Mouse (Mus musculus) large intestine, adult 2 months (tissue): ENCODE data around the gene Tmem104. TPM values are rescaled to one million over a fixed set of nuclear protein-coding genes. Genes with fewer than 3 reads are reported as not detected.

Experiments used
- DNase-seq: peaks from one replicate; pipeline ENCODE4 v3.0.0-alpha.2; 2012; ENCODE audit warnings: low read depth, low spot score
- WGBS: fragments of 180-500 bp; shearing (Covaris S2); methylation state at CpG from one replicate; pipeline ENCODE4 v1.1.7; 2018; 5-methylcytosine and 5-hydroxymethylcytosine counted together
- polyA plus RNA-seq: library from polyadenylated mRNA; depleted of rRNA; stranded (reverse); fragments of >200 nt; gene quantifications from 2 replicates; pipeline ENCODE4 v1.2.3, GENCODE M21; 2012

The Tmem104 gene
- polyA plus RNA-seq, 1 experiment, result 7.9 TPM

DNA sequence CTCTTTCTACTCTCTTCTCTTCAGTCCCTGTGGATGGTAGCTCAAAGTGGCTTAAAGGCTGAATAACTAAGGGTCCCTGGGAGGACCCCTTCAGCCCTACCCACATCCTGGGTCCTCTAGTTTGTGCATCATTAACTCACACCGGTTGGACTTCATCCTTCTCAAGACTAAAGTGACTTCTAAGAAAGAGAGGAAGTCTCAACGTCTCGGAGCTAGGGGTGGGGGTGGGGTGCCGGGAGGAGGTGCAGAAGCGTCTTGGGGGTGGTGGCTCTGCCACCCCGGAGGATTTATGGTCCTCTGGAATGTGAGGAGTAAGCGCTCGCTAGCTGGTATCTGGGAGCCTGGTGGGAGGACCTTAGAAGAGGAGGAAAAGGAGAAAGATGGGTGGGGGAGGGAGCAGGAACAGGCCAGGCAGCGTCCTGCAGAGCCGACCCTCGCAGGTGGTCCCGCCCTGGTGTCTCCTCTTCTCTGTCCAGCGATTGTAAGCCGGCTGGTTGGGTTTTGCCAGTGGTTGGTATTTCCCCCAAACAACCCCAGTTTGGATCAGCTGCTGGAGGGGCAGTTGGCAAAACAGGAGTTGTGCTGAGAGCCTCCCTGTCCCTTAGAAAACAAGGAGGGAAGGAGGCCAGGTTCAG is 22.8 kb upstream of the Tmem104 start:
- DNase-seq, result no peak

DNA sequence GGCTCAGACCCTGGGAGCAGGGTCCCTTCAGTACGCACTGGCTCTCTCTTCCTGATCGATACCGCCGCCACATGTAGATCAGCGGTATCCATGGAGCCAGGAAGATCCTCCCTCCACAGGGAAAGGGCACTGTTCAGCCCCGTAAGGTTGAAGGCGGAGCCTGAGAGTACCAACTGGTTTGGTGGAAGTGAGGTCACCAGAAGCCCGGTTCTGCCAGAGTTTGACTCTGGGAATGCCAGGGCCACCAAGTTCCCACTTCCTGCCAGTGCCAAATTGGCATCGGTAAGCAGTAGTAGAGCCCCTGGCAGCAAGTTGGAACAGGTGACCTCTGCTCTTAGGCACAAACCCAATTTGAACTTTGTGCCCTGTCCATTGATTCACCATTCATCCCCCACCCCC is 22.3 kb upstream of the Tmem104 start:
- 8% methylated on average over 9 of the region's 9 CpGs for WGBS
- DNase-seq, result no peak

More for the DNA sequence above, 22.8 kb upstream of the Tmem104 start:
- WGBS, result under 1% methylated on average over 14 of the region's 14 CpGs

GRCm38 (mm10) chr11:115166776-115167175 is 20.5 kb upstream of the Tmem104 start:
- WGBS, result 42% methylated on average over 3 of the region's 3 CpGs
- DNase-seq, result no peak

DNA sequence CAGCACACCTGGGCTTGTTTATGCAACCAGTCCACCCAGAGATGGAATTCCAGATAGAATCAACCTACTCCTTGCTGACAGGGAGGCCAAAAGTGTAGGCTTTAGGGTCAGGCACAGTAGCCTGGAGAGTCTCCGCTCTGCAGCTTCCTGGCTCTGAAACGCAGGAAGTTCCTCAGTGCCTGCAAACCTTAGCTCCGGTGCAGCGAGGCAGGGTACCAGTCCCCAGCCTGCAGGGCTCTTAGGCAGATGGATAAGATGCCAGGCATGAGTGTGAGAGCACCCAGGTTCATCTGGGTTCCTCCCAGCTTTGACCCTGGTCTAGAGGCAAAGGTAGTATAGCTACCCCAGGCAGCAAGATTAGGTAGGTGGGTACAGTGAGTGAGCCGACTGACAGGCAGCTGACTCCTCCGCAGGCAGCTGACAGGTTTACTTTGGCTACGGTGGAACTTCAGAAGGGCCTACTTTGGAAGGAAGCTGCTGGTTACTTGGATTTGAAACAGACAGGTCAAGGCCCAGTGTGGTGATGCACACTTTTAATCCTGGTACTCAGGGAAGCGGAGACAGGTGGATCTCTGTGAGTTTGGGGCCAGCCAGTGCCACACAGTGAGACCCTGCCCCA is 19.5 kb upstream of the Tmem104 start:
- 79% methylated on average over 8 of the region's 8 CpGs for WGBS
- DNase-seq, result no peak

GRCm38 (mm10) chr11:115169430-115169829 is 17.9 kb upstream of the Tmem104 start:
- DNase-seq, result no peak
- WGBS, result 87% methylated on average over 4 of the region's 4 CpGs

- no peak for DNase-seq
- WGBS, result 37% methylated on average over 8 of the region's 8 CpGs
Observed at GRCm38 (mm10) chr11:115171125-115171524, 16.2 kb upstream of the Tmem104 start.

GRCm38 (mm10) chr11:115172825-115173287 is 14.4 kb upstream of the Tmem104 start:
- no peak for DNase-seq
- 23% methylated on average over 4 of the region's 4 CpGs for WGBS

DNA sequence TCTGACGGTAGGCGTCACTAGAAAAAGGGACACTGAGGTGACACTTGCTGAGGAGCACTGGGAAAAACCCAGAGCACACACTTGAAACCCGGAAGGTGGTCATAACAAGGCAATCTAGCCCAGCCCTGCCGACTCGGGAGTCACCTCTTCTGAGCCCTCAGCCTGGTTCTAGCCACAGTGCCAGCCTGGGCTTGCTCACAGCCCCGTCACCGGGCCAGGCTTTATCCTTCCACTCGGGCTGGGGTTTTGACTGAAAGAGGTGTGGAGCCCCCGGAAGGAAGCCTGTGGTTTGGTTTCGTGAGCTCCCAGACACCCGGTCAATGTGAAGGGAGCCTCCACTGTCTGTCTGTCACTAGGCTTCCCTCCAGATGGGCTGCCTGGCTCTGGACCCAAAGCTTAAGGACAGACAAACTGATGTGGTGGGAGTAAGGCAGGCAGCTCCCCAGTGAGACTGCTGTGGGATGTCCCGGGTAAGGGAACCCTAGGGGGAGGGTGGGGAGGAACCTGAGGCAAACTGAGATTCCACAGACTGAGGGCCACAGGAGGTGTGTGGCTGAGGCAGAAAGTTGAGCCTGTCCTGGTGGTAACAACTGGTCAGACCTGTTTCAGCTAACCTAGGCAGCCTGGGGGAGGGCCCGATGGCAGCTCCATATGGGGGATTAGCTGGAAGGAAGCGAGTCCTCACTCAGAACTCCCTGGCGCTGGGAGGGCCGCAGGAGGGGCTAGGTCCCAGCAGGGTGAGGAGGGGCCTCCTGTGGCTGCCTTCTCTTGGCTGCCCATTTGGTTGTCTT is 13.5 kb upstream of the Tmem104 start:
- DNase-seq, result no peak
- 18% methylated on average over 16 of the region's 16 CpGs for WGBS

GRCm38 (mm10) chr11:115176399-115177190 is 10.7 kb upstream of the Tmem104 start:
- no peak for DNase-seq
- WGBS, result 82% methylated on average over 24 of the region's 24 CpGs

DNA sequence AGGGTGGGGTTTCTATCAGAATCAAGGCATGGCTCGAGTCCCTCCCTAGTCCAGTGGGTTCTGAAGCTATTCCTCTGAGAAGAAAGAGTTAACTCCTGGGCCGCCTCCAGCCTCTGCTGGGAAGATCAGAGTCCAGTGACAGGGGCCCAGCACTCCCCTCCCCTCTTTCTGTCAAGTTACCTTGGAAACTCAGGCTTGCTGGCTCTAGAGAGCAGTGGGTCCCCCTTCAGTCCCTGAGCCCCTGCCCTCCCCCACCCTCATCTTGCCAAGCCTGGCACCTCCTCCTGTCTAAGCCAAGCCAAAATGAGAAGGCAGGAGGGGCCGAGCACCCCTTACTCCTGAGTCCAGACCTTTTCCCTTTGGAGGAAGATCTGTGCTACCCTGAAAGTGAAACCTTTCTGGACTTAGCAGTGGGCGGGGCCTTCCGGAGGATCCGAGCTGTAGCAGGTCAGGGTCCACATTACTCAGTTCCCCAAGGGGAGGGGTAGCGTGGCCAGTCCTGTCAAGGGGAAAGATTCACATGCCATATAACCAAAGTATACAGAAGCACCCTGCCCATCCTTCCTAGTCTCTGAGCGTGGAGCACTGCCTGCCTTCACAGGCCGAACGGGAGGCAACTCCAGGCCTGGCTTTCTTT is 9.6 kb upstream of the Tmem104 start:
- WGBS, result 22% methylated on average over 10 of the region's 10 CpGs
- no peak for DNase-seq

- DNase-seq, result no peak
- WGBS, result 60% methylated on average over 2 of the region's 2 CpGs
Observed at GRCm38 (mm10) chr11:115178766-115179165, 8.5 kb upstream of the Tmem104 start.

- WGBS, result 79% methylated on average over 6 of the region's 6 CpGs
- DNase-seq, result no peak
Observed at GRCm38 (mm10) chr11:115179191-115179590, 8.1 kb upstream of the Tmem104 start.

- WGBS, result 81% methylated on average over 6 of the region's 6 CpGs
- DNase-seq, result no peak
Observed at GRCm38 (mm10) chr11:115179881-115180280, 7.4 kb upstream of the Tmem104 start.

GRCm38 (mm10) chr11:115181913-115182638 is 5.2 kb upstream of the Tmem104 start:
- WGBS, result 20% methylated on average over 12 of the region's 12 CpGs
- DNase-seq, result no peak

- DNase-seq, result no peak
- WGBS, result 48% methylated on average over 4 of the region's 4 CpGs
Observed at GRCm38 (mm10) chr11:115184973-115185372, 2.3 kb upstream of the Tmem104 start.

DNA sequence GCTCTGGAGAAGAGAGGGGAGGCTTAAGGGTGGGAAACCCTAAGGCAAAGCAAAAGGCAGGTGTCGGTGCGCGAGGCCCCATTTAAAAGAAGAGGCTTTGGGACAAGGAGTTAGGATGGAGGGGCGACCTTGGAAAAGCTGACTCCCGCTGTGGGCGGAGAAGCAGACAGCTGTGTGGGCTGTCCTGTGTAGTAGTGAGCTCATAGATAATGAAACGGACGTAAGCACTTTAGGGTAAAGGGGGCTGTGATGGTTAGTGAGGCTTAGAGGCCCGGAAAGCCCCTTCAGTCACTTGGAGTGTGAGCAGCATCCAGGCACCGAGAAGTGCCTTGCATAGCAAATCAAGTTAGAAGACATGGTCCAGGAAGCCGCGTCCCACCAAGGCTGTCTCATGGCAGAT is 406 bp downstream of the Tmem104 start, which contains the start of gene Nat9:
Gene Nat9, minus strand, starts transcription at position 167 of the 400 bp plus-strand sequence.
- no peak for DNase-seq
- 7% methylated on average over 12 of the region's 12 CpGs for whole genome bisulfite sequencing

DNA sequence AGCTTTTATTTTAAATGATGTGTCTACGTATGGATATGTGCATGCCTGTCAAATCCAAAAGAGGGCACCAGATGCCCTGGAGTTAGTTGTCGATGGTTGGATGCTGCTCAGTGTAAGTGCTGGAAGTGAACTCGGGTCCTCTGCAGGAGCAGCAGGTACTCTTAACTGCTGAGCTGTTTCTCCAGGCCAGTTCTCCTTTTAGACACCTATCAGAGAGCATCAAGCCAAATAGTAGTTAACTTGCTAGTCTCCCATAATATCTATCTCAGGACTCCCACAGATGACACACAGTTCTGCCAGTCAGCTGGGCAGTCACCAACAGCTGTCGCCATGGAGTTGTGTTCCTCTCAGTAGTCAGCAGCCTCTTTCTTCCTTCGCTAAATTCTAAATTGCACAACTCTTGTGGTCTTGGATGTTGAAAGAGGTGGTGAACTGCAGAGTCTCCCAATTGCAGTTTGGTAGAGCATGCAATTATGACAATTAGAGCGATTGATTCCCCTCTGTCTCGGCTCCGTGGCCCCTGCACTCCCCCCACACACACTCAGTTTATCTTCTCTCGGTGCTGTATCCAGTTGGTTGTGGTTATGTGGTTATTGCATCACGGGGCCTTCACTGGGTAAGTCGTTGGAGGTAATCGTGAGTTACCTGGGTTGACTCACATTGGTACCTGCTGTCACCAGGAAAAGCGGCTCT is 1.4 kb downstream of the Tmem104 start:
- no peak for DNase-seq
- 82% methylated on average over 13 of the region's 13 CpGs for whole genome bisulfite sequencing

GRCm38 (mm10) chr11:115189304-115189703 is 2.0 kb downstream of the Tmem104 start:
- no peak for DNase-seq
- WGBS, result 89% methylated on average over 6 of the region's 6 CpGs
